In the genomic region with DNA sequence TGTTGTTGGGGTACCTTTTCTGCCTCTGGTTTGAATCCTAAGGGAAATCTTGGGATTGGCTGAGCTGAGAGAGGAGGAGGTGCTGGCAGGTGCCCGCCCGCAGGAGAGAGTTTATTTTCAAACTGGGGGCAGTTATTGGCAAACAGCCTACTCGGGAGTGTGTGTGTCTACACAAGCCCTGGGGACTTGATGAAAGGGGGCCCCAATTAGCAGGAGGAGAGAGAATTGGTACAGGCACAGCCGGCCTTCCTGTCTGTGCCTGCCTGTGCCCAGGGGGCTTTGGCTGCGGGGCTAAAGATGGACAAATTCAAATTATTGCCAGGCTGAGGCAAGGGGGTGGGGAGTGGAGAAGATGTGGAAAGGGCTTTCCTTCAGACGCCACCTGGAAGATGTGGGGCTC, we compare ENCODE assay signal across 13 mouse cellular contexts. TPM values are rescaled to one million over a fixed set of nuclear protein-coding genes. Genes with fewer than 3 reads are reported as not detected.
DNase-seq lines count a peak whose midpoint lies in the region; ATAC-seq and TF ChIP-seq lines count a peak whose summit lies in the region.
"Had no signal": no experiment of that assay in that cellular context is flagged by ENCODE, and none has a peak within 500 bp of the region (broad histone marks: within the 10 kb centered on the region; RNA-seq: fewer than 3 reads in every experiment).

No protein-coding gene starts in this region.

- peak overlapping the region; percentile 43 for H3K9ac ChIP-seq in embryonic facial prominence, embryonic 11.5 days (replicated peaks; ENCODE audit: low read length)
- peak overlapping the region; percentile 54 for H3K9ac ChIP-seq in forebrain, embryonic 12.5 days
- H3K9ac ChIP-seq in intestine, embryonic 14.5 days (ENCODE audit: low read length), result no peak overlapping the region
- peak overlapping the region; percentile 48; the same call in 1 of the 2 replicates for H3K9ac ChIP-seq in midbrain, embryonic 14.5 days (replicated peaks; ENCODE audit: low read length)

- H3K4me1 ChIP-seq in embryonic facial prominence, embryonic 11.5 days (ENCODE audit: control insufficient read depth, insufficient read depth, low read length), result peaks cover 17% of the 10 kb centered on the region
- H3K4me1 ChIP-seq in forebrain, embryonic 12.5 days, result peaks cover 74% of the 10 kb centered on the region
- H3K4me1 ChIP-seq in intestine, embryonic 14.5 days (replicated peaks; ENCODE audit: control insufficient read depth, insufficient read depth, low read length), result peaks cover 33% of the 10 kb centered on the region
- peaks cover 66% of the 10 kb centered on the region for H3K4me1 ChIP-seq in midbrain, embryonic 14.5 days (ENCODE audit: control insufficient read depth, insufficient read depth, low read length)

- H3K27ac ChIP-seq in embryonic facial prominence, embryonic 11.5 days (replicated peaks; ENCODE audit: low read depth, low read length), result no peak overlapping the region
- H3K27ac ChIP-seq in forebrain, embryonic 12.5 days, result peak overlapping the region; percentile 82
- H3K27ac ChIP-seq in intestine, embryonic 14.5 days (ENCODE audit: low read depth), result no peak overlapping the region
- H3K27ac ChIP-seq in midbrain, embryonic 14.5 days (replicated peaks; ENCODE audit: low read depth, low read length), result peak overlapping the region; percentile 60
- H3K27ac ChIP-seq in layer of hippocampus, adult 2 months, result no peak overlapping the region

- H3K4me2 ChIP-seq in embryonic facial prominence, embryonic 11.5 days (ENCODE audit: low read depth, low read length), result peak overlapping the region; percentile 37
- H3K4me2 ChIP-seq in forebrain, embryonic 12.5 days, result peak overlapping the region; percentile 91
- 0 out of 2 replicates have a peak overlapping the region, but pooled peaks have one; percentile 9 for H3K4me2 ChIP-seq in intestine, embryonic 14.5 days (ENCODE audit: low read length)
- peak overlapping the region; percentile 86 for H3K4me2 ChIP-seq in midbrain, embryonic 14.5 days (ENCODE audit: low read length)

- H3K9me3 ChIP-seq in embryonic facial prominence, embryonic 11.5 days (replicated peaks; ENCODE audit: control insufficient read depth, low read length), result no peaks in the 10 kb centered on the region
- H3K9me3 ChIP-seq in forebrain, embryonic 12.5 days, result no peaks in the 10 kb centered on the region
- H3K9me3 ChIP-seq in intestine, embryonic 14.5 days (ENCODE audit: control insufficient read depth, low read length), result no peaks in the 10 kb centered on the region
- no peaks in the 10 kb centered on the region for H3K9me3 ChIP-seq in midbrain, embryonic 14.5 days (ENCODE audit: control insufficient read depth, low read length)

- H3K4me3 ChIP-seq in embryonic facial prominence, embryonic 11.5 days (ENCODE audit: low read depth, low read length), result peak overlapping the region; percentile 3; the same call in 1 of the 2 replicates
- H3K4me3 ChIP-seq in forebrain, embryonic 12.5 days (replicated peaks), result peak overlapping the region; percentile 61
- no peak overlapping the region for H3K4me3 ChIP-seq in intestine, embryonic 14.5 days (ENCODE audit: low read depth, low read length)
- H3K4me3 ChIP-seq in midbrain, embryonic 14.5 days (replicated peaks; ENCODE audit: low read depth, low read length), result peak overlapping the region; percentile 72
- H3K4me3 ChIP-seq in layer of hippocampus, adult 2 months, result no peak overlapping the region

- H3K36me3 ChIP-seq in embryonic facial prominence, embryonic 11.5 days (replicated peaks; ENCODE audit: control insufficient read depth, insufficient read depth, low read depth, low read length), result no peaks in the 10 kb centered on the region; the same call in 1 of the 2 replicates
- H3K36me3 ChIP-seq in forebrain, embryonic 12.5 days (replicated peaks), result peaks cover 27% of the 10 kb centered on the region; the same call in 1 of the 2 replicates
- peaks cover 34% of the 10 kb centered on the region for H3K36me3 ChIP-seq in intestine, embryonic 14.5 days (ENCODE audit: control insufficient read depth, insufficient read depth, low read length)
- peaks cover 16% of the 10 kb centered on the region for H3K36me3 ChIP-seq in midbrain, embryonic 14.5 days (ENCODE audit: control insufficient read depth, insufficient read depth, low read length)

- intact Hi-C loops in left cerebral cortex, postnatal 4 days (cut with DNase I), result loop anchor here (10.0 kb wide), 1 partner anchor 909 kb away; no protein-coding TSS in a partner anchor

- no peak for ATAC-seq in embryonic facial prominence, embryonic 11.5 days (replicated peaks; ENCODE audit: insufficient number of reproducible peaks, low FRiP score, low TSS enrichment, low read depth)
- peak; percentile 28; the same call in 1 of the 2 replicates for ATAC-seq in forebrain, embryonic 12.5 days (ENCODE audit: low FRiP score)
- no peak for ATAC-seq in intestine, embryonic 14.5 days (replicated peaks; ENCODE audit: low FRiP score, low TSS enrichment, low read depth)
- ATAC-seq in midbrain, embryonic 14.5 days (ENCODE audit: low FRiP score, low TSS enrichment), result no peak

- no peak for DNase-seq in embryonic facial prominence, embryonic 11.5 days (ENCODE audit: low spot score)
- no peak for DNase-seq in intestine, embryonic 14.5 days (ENCODE audit: low spot score)
- DNase-seq in midbrain, embryonic 14.5 days, result peak; percentile 48
- DNase-seq in left cerebral cortex, postnatal 4 days, result no peak
- no peak for DNase-seq in urinary bladder, postnatal 25 days (ENCODE audit: low spot score)
- DNase-seq in layer of hippocampus, adult 9-11 months, result no peak
- DNase-seq in layer of hippocampus, adult 2 months (ENCODE audit: low spot score in 2 of 2), result no peak
- DNase-seq: cerebellum, postnatal 14 days; heart, postnatal 10 days; kidney, postnatal 4 days had no signal

- TF ChIP-seq CTCF in layer of hippocampus, adult 2 months (conservative IDR thresholded peaks at IDR 0.05), result no peak

- 26% methylated on average over 6 of the region's 6 CpGs for WGBS in embryonic facial prominence, embryonic 11.5 days
- WGBS in forebrain, embryonic 12.5 days, result 6% methylated on average over 6 of the region's 6 CpGs
- WGBS in intestine, embryonic 14.5 days, result 48% methylated on average over 6 of the region's 6 CpGs
- 7% methylated on average over 6 of the region's 6 CpGs for WGBS in midbrain, embryonic 14.5 days

- no peaks in the 10 kb centered on the region for H3K27me3 ChIP-seq in embryonic facial prominence, embryonic 11.5 days (ENCODE audit: control insufficient read depth, insufficient read depth, low read length)
- peaks cover 6% of the 10 kb centered on the region; the same call in 1 of the 2 replicates for H3K27me3 ChIP-seq in forebrain, embryonic 12.5 days
- H3K27me3 ChIP-seq in intestine, embryonic 14.5 days (replicated peaks; ENCODE audit: control insufficient read depth, insufficient read depth, low read length), result no peaks in the 10 kb centered on the region
- H3K27me3 ChIP-seq in midbrain, embryonic 14.5 days (ENCODE audit: control insufficient read depth, insufficient read depth, low read length), result no peaks in the 10 kb centered on the region
- H3K27me3 ChIP-seq: CH12.LX had no signal

RNA-seq across cellular contexts. Expression of a gene that starts 4.2 kb away (rescaled TPM):
- polyA plus RNA-seq in embryonic facial prominence, embryonic 11.5 days (2014; fragmentation: Nextera tagmentation; extraction: Ambion mirVana), result 36.8 and 46.6 TPM in 2 replicates
- polyA plus RNA-seq in forebrain, embryonic 12.5 days (2016; fragmentation: Nextera tagmentation; extraction: Ambion mirVana), result 102 TPM in 2 replicates
- polyA plus RNA-seq in intestine, embryonic 14.5 days (2014; fragmentation: Nextera tagmentation; extraction: Ambion mirVana), result 40.9 and 44.3 TPM in 2 replicates
- polyA plus RNA-seq in midbrain, embryonic 14.5 days (2014; fragmentation: Nextera tagmentation; extraction: Ambion mirVana), result 49.6 and 52.6 TPM in 2 replicates
- total RNA-seq in left cerebral cortex, postnatal 4 days (2021), result 10 to 100 TPM; 57.2 to 67.9 TPM
- total RNA-seq in layer of hippocampus, adult 2 months (2021), result 1 to 10 TPM; 5.7 to 9.2 TPM

RNA-seq across cellular contexts. Expression of a gene that starts 10.7 kb away (rescaled TPM):
- polyA plus RNA-seq in embryonic facial prominence, embryonic 11.5 days (2014; fragmentation: Nextera tagmentation; extraction: Ambion mirVana), result 0.48 and 0.53 TPM in 2 replicates
- 0.15 TPM in 1 of 2 replicates, not detected in the other for polyA plus RNA-seq in forebrain, embryonic 12.5 days (2016; fragmentation: Nextera tagmentation; extraction: Ambion mirVana)
- 1.8 and 2.0 TPM in 2 replicates for polyA plus RNA-seq in intestine, embryonic 14.5 days (2014; fragmentation: Nextera tagmentation; extraction: Ambion mirVana)
- polyA plus RNA-seq in midbrain, embryonic 14.5 days (2014; fragmentation: Nextera tagmentation; extraction: Ambion mirVana), result 0.32 TPM in 1 of 2 replicates, not detected in the other
- under 1 TPM in 1 of 2 experiments, not detected in 1; 0.26 TPM for total RNA-seq in left cerebral cortex, postnatal 4 days (2021)
- under 1 TPM in 1 of 2 experiments, not detected in 1; 0.38 TPM for total RNA-seq in layer of hippocampus, adult 2 months (2021)

RNA-seq across cellular contexts. Expression of a gene that starts 14.0 kb away (rescaled TPM):
- 56.7 and 61.7 TPM in 2 replicates for polyA plus RNA-seq in embryonic facial prominence, embryonic 11.5 days (2014; fragmentation: Nextera tagmentation; extraction: Ambion mirVana)
- polyA plus RNA-seq in forebrain, embryonic 12.5 days (2016; fragmentation: Nextera tagmentation; extraction: Ambion mirVana), result 40.0 and 45.7 TPM in 2 replicates
- 241 TPM in 2 replicates for polyA plus RNA-seq in intestine, embryonic 14.5 days (2014; fragmentation: Nextera tagmentation; extraction: Ambion mirVana)
- 25.7 and 43.5 TPM in 2 replicates for polyA plus RNA-seq in midbrain, embryonic 14.5 days (2014; fragmentation: Nextera tagmentation; extraction: Ambion mirVana)
- 10 to 100 TPM; 22.8 to 29.5 TPM for total RNA-seq in left cerebral cortex, postnatal 4 days (2021)
- total RNA-seq in layer of hippocampus, adult 2 months (2021), result 10 to 100 TPM in 1 of 2 experiments, 1 to 10 TPM in 1; 7.9 to 13.1 TPM

RNA-seq across cellular contexts. Expression of a gene that starts 34.8 kb away (rescaled TPM):
- 0.47 and 0.65 TPM in 2 replicates for polyA plus RNA-seq in embryonic facial prominence, embryonic 11.5 days (2014; fragmentation: Nextera tagmentation; extraction: Ambion mirVana)
- 1.2 and 2.6 TPM in 2 replicates for polyA plus RNA-seq in forebrain, embryonic 12.5 days (2016; fragmentation: Nextera tagmentation; extraction: Ambion mirVana)
- polyA plus RNA-seq in intestine, embryonic 14.5 days (2014; fragmentation: Nextera tagmentation; extraction: Ambion mirVana), result 1.1 and 1.9 TPM in 2 replicates
- 1.9 and 2.2 TPM in 2 replicates for polyA plus RNA-seq in midbrain, embryonic 14.5 days (2014; fragmentation: Nextera tagmentation; extraction: Ambion mirVana)
- 1 to 10 TPM; 2.3 to 2.5 TPM for total RNA-seq in left cerebral cortex, postnatal 4 days (2021)
- total RNA-seq in layer of hippocampus, adult 2 months (2021), result 1 to 10 TPM; 4.2 to 4.8 TPM
- total RNA-seq: CH12.LX had no signal
- polyA plus RNA-seq: liver, adult 2 months had no signal

Comparison
In these comparisons a context has a peak if more than half of its experiments do, and no peak if none do; other contexts are left out.
1. H3K27ac ChIP-seq: peak in forebrain, embryonic 12.5 days (single experiment) and midbrain, embryonic 14.5 days (single experiment); none in embryonic facial prominence, embryonic 11.5 days (single experiment), intestine, embryonic 14.5 days (single experiment) and layer of hippocampus, adult 2 months (single experiment).
2. H3K4me2 ChIP-seq: peak in every context shown above with its lines; median percentile 91 in forebrain, embryonic 12.5 days; 86 in midbrain, embryonic 14.5 days; 37 in embryonic facial prominence, embryonic 11.5 days; 9 in intestine, embryonic 14.5 days.
3. H3K4me3 ChIP-seq: peak in embryonic facial prominence, embryonic 11.5 days (single experiment), forebrain, embryonic 12.5 days (single experiment) and midbrain, embryonic 14.5 days (single experiment); none in intestine, embryonic 14.5 days (single experiment) and layer of hippocampus, adult 2 months (single experiment).